In the genomic region with DNA sequence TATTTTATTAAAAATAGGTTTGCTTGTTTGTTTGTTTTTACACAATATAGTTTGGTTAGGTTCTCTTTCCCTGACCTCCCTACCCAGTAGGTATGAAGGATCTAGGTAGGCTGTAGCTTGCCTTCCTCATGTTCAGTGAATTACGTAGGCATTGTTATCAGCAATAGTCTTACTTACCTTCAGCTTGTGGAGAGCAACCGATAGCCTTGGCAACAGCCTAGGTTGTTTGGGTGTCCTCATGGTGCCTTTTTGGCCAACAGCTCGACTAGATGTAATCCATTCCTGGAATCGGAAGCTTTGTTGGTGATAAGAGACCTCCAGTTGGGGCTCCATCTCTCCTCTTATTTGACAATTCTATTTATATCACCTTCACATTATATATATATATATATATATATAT, we compare ENCODE assay signal across 23 mouse cellular contexts.
"Had no signal": no experiment of that assay in that cellular context is flagged by ENCODE, and none has a peak within 500 bp of the region (broad histone marks: within the 10 kb centered on the region; RNA-seq: fewer than 3 reads in every experiment).

No protein-coding gene starts in this region.

- DNase-seq: kidney, adult 11 months; kidney, adult 9 months; kidney, postnatal 14 days; kidney, postnatal 4 days; left cerebral cortex, postnatal 4 days; lung, embryonic 14.5 days; right cerebral cortex, postnatal 14 days; right cerebral cortex, postnatal 4 days; thymus, adult 2 months; thymus, postnatal 14 days; thymus, postnatal 4 days had no signal

- ATAC-seq: intestine, embryonic 15.5 days; lung, postnatal 0 days; midbrain, embryonic 16.5 days had no signal

- H3K36me3 ChIP-seq: intestine, embryonic 15.5 days; limb, embryonic 12.5 days; limb, embryonic 15.5 days; liver, embryonic 15.5 days; midbrain, embryonic 12.5 days; neural tube, embryonic 13.5 days had no signal

- H3K9ac ChIP-seq: intestine, embryonic 15.5 days; limb, embryonic 12.5 days; limb, embryonic 15.5 days; liver, embryonic 15.5 days; lung, embryonic 14.5 days; midbrain, embryonic 12.5 days; neural tube, embryonic 13.5 days had no signal

- H3K4me3 ChIP-seq: intestine, embryonic 15.5 days; limb, embryonic 12.5 days; limb, embryonic 15.5 days; liver, embryonic 15.5 days; megakaryocyte, embryonic 14.5 days; midbrain, embryonic 12.5 days; myocyte; neural tube, embryonic 13.5 days had no signal

- H3K4me1 ChIP-seq: neural tube, embryonic 13.5 days had no signal

- H3K27ac ChIP-seq: intestine, embryonic 15.5 days; limb, embryonic 12.5 days; limb, embryonic 15.5 days; liver, embryonic 15.5 days; macrophage; midbrain, embryonic 12.5 days; neural tube, embryonic 13.5 days; stomach, postnatal 0 days had no signal

- H3K9me3 ChIP-seq: intestine, embryonic 15.5 days; limb, embryonic 15.5 days; liver, embryonic 15.5 days; megakaryocyte, embryonic 14.5 days; midbrain, embryonic 12.5 days; neural tube, embryonic 13.5 days had no signal

- H3K27me3 ChIP-seq: intestine, embryonic 15.5 days; limb, embryonic 12.5 days; limb, embryonic 15.5 days; midbrain, embryonic 12.5 days; neural tube, embryonic 13.5 days had no signal

- H3K4me2 ChIP-seq: intestine, embryonic 15.5 days; limb, embryonic 12.5 days; limb, embryonic 15.5 days; liver, embryonic 15.5 days; lung, embryonic 14.5 days; midbrain, embryonic 12.5 days; neural tube, embryonic 13.5 days had no signal
